Mouse (Mus musculus) right cerebral cortex, adult 2 months (tissue): Measurements from ENCODE around the gene Lonp1.

Experiments used
- DNase-seq, 2 experiments: peaks; one replicate each; pipeline ENCODE4 v3.0.0; 2021 to 2022; ENCODE audit warnings: low spot score in 2 of 2

The Lonp1 gene

DNA sequence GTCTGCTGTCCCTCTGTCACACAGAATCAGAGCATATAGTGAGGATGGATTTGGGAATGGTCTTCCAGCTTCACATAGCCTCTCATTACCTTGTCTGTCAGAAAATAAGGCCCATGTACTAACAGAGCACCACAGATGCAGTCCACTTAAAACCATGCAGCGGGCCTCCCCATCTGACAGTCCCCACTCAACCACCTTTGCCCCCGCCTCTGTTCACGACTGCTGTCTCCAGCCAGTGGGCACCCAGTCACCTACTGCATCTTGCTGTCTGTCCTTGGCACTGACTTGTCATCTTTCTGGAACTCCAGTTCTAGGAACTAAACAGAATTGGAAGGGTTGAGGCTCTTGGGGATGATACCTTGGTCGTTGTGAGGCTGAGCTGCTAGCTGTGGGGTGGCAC is 37.8 kb downstream of the Lonp1 start:
- no peak for DNase-seq

DNA sequence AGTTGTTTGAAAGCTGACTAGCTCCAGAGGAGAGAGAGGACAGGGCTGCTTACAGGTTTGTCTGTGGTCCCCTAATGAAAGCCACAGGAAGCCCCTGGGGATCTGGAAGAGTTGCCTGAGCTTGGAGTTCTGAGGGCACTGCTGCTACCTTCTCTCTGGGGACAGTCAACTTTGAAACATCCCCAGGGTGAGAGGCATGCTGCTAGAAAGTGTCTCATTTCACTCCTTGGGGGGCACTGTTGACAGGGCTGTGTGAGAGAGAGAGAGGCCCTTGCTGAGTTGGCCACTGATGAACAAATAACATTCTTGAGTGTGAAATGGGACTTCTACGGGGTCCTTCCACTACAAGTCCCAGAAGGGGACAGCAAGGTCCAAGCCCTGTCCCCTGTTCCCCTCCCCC is 38.9 kb downstream of the Lonp1 start:
- no peak for DNase-seq

DNA sequence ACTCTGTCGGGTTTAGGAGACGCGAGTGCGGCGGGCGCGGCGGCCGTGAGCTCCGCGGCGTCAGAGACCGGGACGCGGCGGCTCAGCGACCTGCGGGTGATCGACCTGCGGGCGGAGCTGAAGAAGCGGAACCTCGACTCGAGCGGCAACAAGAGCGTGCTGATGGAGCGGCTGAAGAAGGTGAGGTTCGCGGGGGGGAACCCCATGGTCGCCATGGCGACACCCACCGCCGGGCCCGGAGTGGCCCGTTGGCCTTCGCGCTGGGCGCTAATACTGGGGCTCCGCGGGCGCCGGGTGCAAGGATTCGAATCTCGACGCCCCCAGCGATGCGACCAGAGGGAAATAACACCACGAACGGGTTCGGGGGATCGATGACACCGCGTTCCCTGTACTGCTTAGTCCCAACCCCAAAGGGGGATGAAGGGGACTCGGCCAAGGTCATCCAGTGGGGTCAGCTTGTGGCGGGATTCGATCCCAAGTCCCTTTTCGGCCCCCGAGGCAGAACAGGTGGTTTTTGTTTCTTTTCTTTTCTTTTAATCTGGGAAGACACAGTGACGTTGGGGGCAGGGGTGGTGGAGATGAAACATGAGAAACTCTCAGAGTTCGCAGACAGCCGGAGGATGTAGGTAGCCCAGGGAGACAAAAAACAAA is 41.4 kb downstream of the Lonp1 start:
- DNase-seq: peak in 1 of 2 experiments; percentile 59

DNA sequence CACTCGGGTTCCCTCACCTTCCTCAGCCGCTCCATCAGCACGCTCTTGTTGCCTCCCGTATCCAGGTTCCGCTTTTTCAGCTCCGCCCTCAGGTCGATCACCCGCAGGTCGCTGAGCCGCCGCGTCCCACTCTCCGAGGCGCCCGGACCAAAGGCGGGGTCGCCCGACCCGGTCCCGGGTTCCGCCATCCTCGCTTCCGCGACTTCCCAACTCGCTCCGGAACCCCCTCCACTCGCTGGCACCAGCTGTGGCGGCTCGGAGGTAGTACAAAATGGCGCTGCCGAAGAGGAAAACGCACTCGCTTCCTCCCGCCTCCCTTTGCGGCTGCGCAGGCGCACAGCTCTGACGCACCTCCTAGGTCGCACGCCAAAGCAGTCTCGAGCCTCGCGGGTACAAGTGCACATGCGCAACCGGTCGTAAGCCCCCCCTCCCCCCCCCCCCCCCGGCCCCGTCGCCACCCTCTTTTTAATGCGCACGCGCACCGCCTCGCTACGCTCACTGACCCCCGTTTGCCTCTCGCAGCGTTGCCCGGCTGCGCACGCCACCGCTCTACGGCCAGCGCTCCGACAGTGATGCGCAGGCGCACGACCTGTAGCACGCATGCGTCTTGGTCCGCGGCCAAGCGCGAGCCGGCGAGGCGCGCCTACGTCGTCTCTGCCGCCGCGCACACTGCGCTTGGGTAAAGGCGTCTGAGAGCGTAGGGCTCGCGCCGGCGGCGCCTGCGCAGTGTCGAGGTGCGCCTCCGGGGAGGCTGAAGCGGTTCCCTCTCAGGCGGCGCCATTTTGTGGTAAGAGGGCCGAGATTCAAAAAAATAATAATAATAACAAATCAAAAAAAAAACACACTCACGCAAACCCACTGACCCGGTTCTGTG is 42.2 kb downstream of the Lonp1 start, which contains the start of the genes Safb2 and Safb:
TSS of gene Safb2 (minus strand) at position 329 of the 874 bp plus-strand sequence.
TSS of gene Safb (plus strand) at position 569 of the 874 bp plus-strand sequence.
- DNase-seq: peak; percentile 98 to 99

DNA sequence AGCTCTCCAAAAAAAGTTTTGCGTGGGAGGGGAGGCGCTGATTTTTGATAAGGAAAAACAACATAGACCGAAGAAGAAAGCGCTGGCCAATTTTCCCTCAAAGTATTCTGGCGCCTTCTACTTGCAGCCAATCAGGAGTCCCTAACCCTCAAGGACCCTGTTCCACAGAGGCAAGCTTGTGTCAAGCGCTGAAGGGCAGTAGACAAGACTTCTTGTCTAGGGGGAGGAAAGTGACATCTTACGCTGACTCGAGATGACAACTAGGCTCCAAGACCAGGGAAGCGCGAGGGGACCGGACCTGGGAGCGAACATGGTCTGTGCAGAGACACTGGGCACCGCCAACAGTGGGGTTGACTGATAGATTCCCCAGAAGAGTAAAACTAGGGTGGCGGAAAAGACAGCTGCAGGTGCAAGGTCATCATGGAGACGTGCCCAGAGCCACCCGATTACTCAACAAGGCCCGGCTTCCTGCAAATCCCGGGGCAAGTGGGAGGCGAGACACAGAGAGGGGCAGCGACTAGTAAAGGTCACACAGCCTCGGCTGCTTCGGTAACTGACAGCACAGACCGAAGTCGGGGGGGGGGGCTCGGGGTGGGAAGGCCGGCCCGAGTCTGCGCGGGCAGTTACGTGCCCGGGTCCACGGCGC is 43.0 kb downstream of the Lonp1 start:
- no peak for DNase-seq

DNA sequence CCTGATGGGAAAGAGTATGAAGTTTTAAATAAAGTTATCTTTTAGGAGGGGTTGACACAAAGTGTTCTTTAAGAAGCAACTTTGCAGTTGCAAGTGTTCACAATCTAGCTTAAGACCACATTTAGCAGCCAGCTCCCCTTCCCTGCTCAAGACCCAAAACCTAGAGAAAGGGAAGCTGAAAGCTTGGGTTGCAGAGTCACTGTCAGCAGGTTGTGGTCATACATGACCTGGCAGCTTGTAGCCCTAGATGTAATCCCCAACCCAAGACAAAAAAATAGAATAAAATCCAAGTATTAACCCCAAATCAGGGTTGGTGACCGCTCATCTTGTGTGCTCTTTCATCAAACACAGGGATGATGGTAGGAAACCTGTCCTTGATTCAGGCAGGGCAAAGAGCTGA is 43.6 kb downstream of the Lonp1 start:
- no peak for DNase-seq

DNA sequence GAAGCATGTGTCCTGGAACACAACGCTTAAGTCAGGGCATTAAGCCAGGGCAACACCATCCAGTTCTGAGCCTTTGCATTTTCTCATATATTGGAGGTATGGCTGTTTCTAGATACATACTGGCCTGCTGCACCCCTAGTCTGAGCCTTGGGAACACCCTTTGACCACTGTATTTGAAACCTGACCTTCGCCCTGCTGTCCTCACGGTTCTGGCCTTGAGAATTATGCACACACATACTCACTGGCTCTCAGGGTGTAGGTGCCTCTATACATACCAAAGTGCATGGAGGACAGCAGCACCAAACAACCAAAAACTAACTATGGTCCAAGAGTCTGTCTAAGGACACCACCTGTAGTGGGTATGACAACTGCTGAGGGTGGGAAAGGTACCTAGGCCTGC is 53.7 kb downstream of the Lonp1 start:
- no peak for DNase-seq

DNA sequence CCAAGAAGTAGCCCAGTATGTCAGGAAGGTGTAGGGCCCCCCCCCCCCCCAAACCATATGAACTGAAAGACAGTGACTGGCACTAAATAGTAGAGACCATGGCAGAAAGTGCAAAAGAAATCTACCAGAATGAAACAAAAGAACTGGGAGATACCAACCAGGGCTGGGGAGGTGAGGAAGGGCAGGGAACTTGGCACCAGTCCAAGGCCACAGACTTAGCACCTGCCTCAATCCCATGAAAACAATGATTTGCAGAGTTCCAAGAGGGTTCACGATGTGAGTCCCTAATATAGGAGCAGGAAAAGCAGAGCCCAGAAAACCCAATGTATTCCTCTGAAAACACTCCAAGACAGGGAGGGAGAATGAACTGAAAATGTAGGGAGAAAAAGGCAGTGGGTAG is 54.5 kb downstream of the Lonp1 start:
- DNase-seq: no peak

DNA sequence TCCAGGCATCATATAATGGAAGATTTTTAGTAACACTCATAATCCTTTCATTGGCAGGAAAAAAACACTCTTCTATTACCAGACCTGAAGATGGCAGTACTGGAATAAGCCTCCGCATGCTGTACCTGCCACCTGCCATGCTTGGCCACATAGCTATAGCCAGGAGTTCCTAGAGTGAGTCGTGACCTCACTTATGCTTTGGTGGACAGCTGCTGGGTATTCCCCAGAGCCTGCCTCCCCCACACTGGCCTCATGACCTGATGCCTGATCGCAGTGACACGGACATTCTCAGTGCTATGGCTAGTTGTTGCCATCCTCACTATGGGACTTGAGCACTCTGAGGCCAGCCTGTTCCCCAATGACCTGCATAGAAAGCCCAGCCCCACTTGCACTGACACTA is 56.4 kb downstream of the Lonp1 start:
- DNase-seq: no peak

DNA sequence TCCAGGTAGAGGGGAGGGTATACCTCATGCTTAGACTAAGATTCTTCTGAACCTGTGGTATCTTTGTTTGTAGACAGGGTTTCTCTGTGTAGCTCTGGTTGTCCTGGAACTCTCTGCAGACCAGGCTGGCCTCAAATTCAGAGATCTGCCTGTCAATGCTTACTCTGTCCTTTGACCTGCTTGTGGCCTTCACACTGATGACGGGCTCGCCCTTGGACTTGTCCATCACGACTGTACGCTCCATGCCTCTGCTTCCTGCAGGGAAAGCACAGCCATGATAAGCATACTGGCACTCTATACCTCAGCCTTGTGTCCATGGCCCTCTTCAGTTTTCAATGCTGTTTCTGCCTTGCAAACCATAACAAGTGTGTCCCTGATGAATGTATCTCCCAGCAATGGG is 59.3 kb downstream of the Lonp1 start:
- DNase-seq: no peak

DNA sequence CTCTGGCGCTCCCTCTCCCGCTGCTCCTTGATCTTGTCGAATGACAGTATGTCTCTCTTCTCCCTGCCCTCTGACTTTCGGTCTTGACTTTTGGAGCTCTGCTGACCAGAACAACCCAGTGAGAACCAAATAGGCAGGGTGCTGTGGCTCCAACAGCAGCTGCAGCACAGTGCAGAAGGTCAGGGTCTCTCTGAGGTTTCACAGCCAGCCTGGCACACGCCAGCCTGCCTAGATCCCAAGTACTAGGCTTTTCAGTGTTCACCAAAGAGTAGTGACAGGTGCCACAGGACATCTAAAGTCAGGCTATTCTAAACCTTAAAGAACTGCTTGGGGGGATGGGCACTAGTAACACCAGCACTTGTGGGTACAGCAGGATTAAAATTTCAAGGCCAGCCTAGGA is 59.8 kb downstream of the Lonp1 start:
- no peak for DNase-seq

DNA sequence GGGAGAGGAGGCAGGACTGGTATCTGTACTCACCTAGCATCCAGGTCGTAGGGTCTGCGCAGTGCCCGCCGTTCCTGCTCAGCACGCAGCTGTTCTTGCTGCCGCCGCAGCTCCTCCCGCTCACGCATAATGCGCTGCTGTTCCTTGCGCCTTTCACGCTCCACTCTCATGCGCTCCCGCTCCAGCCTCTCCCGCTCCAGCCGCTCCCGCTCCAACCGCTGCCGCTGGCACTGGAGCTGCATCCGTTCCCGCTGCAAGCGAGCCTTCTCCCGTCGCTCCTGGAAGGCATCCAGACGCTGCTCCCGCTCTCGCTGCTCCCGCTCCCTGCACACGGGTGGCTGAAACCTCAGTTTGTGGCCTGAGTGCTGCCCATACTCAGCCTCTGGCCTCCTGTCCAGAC is 60.4 kb downstream of the Lonp1 start:
- DNase-seq: no peak
